Mouse (Mus musculus): ENCODE results near the gene Cbx3. TPM values are rescaled to one million over a fixed set of nuclear protein-coding genes. Genes with fewer than 3 reads are reported as not detected.

The Cbx3 gene
- polyA plus RNA-seq, 1 experiment: 8.2 TPM

- Histone ChIP-seq H3K27ac (ENCODE audit: control insufficient read depth, insufficient read depth, low read depth, low read length) (peak overlapping the region; percentile 44), H3K4me3 (ENCODE audit: control insufficient read depth, low read depth, low read length) (peak overlapping the region; percentile 31)
Measured at GRCm38 (mm10) chr6:51508750-51509648, 38.8 kb downstream of the Cbx3 start.

GRCm38 (mm10) chr6:51510094-51510493 is 39.9 kb downstream of the Cbx3 start:
- TF ChIP-seq POLR2A (IDR thresholded peaks at IDR 0.05; ENCODE audit: control insufficient read depth, low read depth, low read length) (no peak), CTCF (IDR thresholded peaks at IDR 0.05; ENCODE audit: control insufficient read depth, insufficient read depth, insufficient replicate concordance, low read depth, low read length) (peak; percentile 39; the same call in 1 of the 2 replicates)
- H3K27ac ChIP-seq (ENCODE audit: control insufficient read depth, insufficient read depth, low read depth, low read length): no peak overlapping the region

More at GRCm38 (mm10) chr6:51508750-51509648, 38.8 kb downstream of the Cbx3 start:
- Histone ChIP-seq H3K36me3 (ENCODE audit: control insufficient read depth, insufficient read depth, low read length) (no peaks in the 10 kb centered on the region), H3K4me1 (ENCODE audit: control insufficient read depth, insufficient read depth, low read length) (no peaks in the 10 kb centered on the region), H3K27me3 (ENCODE audit: control insufficient read depth, insufficient read depth, low read length) (no peaks in the 10 kb centered on the region)
- TF ChIP-seq CTCF (IDR thresholded peaks at IDR 0.05; ENCODE audit: control insufficient read depth, insufficient read depth, insufficient replicate concordance, low read depth, low read length): peak; percentile 76; the same call in 1 of the 2 replicates
- no peak for TF ChIP-seq POLR2A (IDR thresholded peaks at IDR 0.05; ENCODE audit: control insufficient read depth, low read depth, low read length)

GRCm38 (mm10) chr6:51510946-51511345 is 40.8 kb downstream of the Cbx3 start:
- Histone ChIP-seq H3K4me1 (ENCODE audit: control insufficient read depth, insufficient read depth, low read length) (no peaks in the 10 kb centered on the region), H3K4me3 (ENCODE audit: control insufficient read depth, low read depth, low read length) (no peak overlapping the region), H3K27me3 (ENCODE audit: control insufficient read depth, insufficient read depth, low read length) (no peaks in the 10 kb centered on the region), H3K27ac (ENCODE audit: control insufficient read depth, insufficient read depth, low read depth, low read length) (no peak overlapping the region), H3K36me3 (ENCODE audit: control insufficient read depth, insufficient read depth, low read length) (no peaks in the 10 kb centered on the region)
- TF ChIP-seq CTCF (IDR thresholded peaks at IDR 0.05; ENCODE audit: control insufficient read depth, insufficient read depth, insufficient replicate concordance, low read depth, low read length): no peak
- TF ChIP-seq POLR2A (IDR thresholded peaks at IDR 0.05; ENCODE audit: control insufficient read depth, low read depth, low read length): no peak

More at GRCm38 (mm10) chr6:51510094-51510493, 39.9 kb downstream of the Cbx3 start:
- Histone ChIP-seq H3K4me3 (ENCODE audit: control insufficient read depth, low read depth, low read length) (no peak overlapping the region), H3K4me1 (ENCODE audit: control insufficient read depth, insufficient read depth, low read length) (no peaks in the 10 kb centered on the region), H3K36me3 (ENCODE audit: control insufficient read depth, insufficient read depth, low read length) (no peaks in the 10 kb centered on the region), H3K27me3 (ENCODE audit: control insufficient read depth, insufficient read depth, low read length) (no peaks in the 10 kb centered on the region)

- Histone ChIP-seq H3K4me3 (ENCODE audit: control insufficient read depth, low read depth, low read length) (no peak overlapping the region), H3K36me3 (ENCODE audit: control insufficient read depth, insufficient read depth, low read length) (no peaks in the 10 kb centered on the region), H3K27ac (ENCODE audit: control insufficient read depth, insufficient read depth, low read depth, low read length) (no peak overlapping the region), H3K27me3 (ENCODE audit: control insufficient read depth, insufficient read depth, low read length) (no peaks in the 10 kb centered on the region), H3K4me1 (ENCODE audit: control insufficient read depth, insufficient read depth, low read length) (no peaks in the 10 kb centered on the region)
- no peak for TF ChIP-seq POLR2A (IDR thresholded peaks at IDR 0.05; ENCODE audit: control insufficient read depth, low read depth, low read length)
- no peak for TF ChIP-seq CTCF (IDR thresholded peaks at IDR 0.05; ENCODE audit: control insufficient read depth, insufficient read depth, insufficient replicate concordance, low read depth, low read length)
Measured at GRCm38 (mm10) chr6:51513745-51514144, 43.6 kb downstream of the Cbx3 start.

GRCm38 (mm10) chr6:51514860-51515259 is 44.7 kb downstream of the Cbx3 start:
- no peak overlapping the region for H3K27ac ChIP-seq (ENCODE audit: control insufficient read depth, insufficient read depth, low read depth, low read length)
- H3K4me1 ChIP-seq (ENCODE audit: control insufficient read depth, insufficient read depth, low read length): no peaks in the 10 kb centered on the region
- H3K27me3 ChIP-seq (ENCODE audit: control insufficient read depth, insufficient read depth, low read length): no peaks in the 10 kb centered on the region
- TF ChIP-seq POLR2A (IDR thresholded peaks at IDR 0.05; ENCODE audit: control insufficient read depth, low read depth, low read length) (no peak), CTCF (IDR thresholded peaks at IDR 0.05; ENCODE audit: control insufficient read depth, insufficient read depth, insufficient replicate concordance, low read depth, low read length) (no peak)
- H3K4me3 ChIP-seq (ENCODE audit: control insufficient read depth, low read depth, low read length): no peak overlapping the region
- H3K36me3 ChIP-seq (ENCODE audit: control insufficient read depth, insufficient read depth, low read length): no peaks in the 10 kb centered on the region

- no peaks in the 10 kb centered on the region for H3K36me3 ChIP-seq (ENCODE audit: control insufficient read depth, insufficient read depth, low read length)
- H3K27me3 ChIP-seq (ENCODE audit: control insufficient read depth, insufficient read depth, low read length): no peaks in the 10 kb centered on the region
- TF ChIP-seq CTCF (IDR thresholded peaks at IDR 0.05; ENCODE audit: control insufficient read depth, insufficient read depth, insufficient replicate concordance, low read depth, low read length) (no peak), POLR2A (IDR thresholded peaks at IDR 0.05; ENCODE audit: control insufficient read depth, low read depth, low read length) (no peak)
- H3K4me1 ChIP-seq (ENCODE audit: control insufficient read depth, insufficient read depth, low read length): peaks cover 11% of the 10 kb centered on the region
- H3K27ac ChIP-seq (ENCODE audit: control insufficient read depth, insufficient read depth, low read depth, low read length): no peak overlapping the region
- H3K4me3 ChIP-seq (ENCODE audit: control insufficient read depth, low read depth, low read length): peak overlapping the region; percentile 40
Measured at GRCm38 (mm10) chr6:51523310-51523709, 53.1 kb downstream of the Cbx3 start.

- Histone ChIP-seq H3K4me1 (ENCODE audit: control insufficient read depth, insufficient read depth, low read length) (peaks cover 11% of the 10 kb centered on the region), H3K27me3 (ENCODE audit: control insufficient read depth, insufficient read depth, low read length) (no peaks in the 10 kb centered on the region), H3K4me3 (ENCODE audit: control insufficient read depth, low read depth, low read length) (peak within 1 kb of the TSS; percentile 94), H3K27ac (ENCODE audit: control insufficient read depth, insufficient read depth, low read depth, low read length) (no peak within 1 kb of the TSS; the same call in 1 of the 2 replicates), H3K36me3 (ENCODE audit: control insufficient read depth, insufficient read depth, low read length) (no peaks in the 10 kb centered on the region)
- TF ChIP-seq CTCF (IDR thresholded peaks at IDR 0.05; ENCODE audit: control insufficient read depth, insufficient read depth, insufficient replicate concordance, low read depth, low read length) (no peak), POLR2A (IDR thresholded peaks at IDR 0.05; ENCODE audit: control insufficient read depth, low read depth, low read length) (no peak)
Measured at GRCm38 (mm10) chr6:51523807-51524320, 53.7 kb downstream of the Cbx3 start, which contains the start of gene Snx10. Snx10 (plus strand) TSS chr6:51523901.
